Mouse (Mus musculus): ENCODE results near the gene Nrn1l.

- TF ChIP-seq CTCF (IDR thresholded peaks at IDR 0.05) = peak; percentile 52
- TF ChIP-seq EP300 (IDR thresholded peaks at IDR 0.05) = no peak
These were observed 31.4 kb upstream of the Nrn1l start for GRCm38 (mm10) chr8:105861951-105862350.
